In the genomic region with DNA sequence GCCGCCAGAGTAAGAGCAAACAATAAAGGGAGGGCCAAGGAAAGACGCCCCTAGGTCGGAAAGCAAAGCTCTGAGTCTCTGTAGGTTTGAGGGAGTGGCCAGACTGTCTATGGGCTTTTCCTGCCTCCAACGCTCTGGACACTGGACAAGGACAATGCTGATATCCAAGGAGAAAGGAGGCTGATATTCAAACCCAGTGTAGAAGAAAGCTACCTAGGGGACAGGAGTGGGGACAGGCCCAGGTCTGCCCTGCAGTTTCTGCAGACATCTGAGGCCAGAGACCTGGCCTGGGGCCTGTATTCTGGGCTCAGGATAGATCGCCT, we compare ENCODE assay signal across 9 mouse cellular contexts. TPM values are rescaled to one million over a fixed set of nuclear protein-coding genes. Genes with fewer than 3 reads are reported as not detected.
A peak's percentile ranks its signal among the peaks of the same experiment; 100 is the strongest.
DNase-seq lines count a peak whose midpoint lies in the region; ATAC-seq and TF ChIP-seq lines count a peak whose summit lies in the region.
"Had no signal": no experiment of that assay in that cellular context is flagged by ENCODE, and none has a peak within 500 bp of the region (broad histone marks: within the 10 kb centered on the region; RNA-seq: fewer than 3 reads in every experiment).

No protein-coding gene starts in this region.

- H3K4me3 ChIP-seq in kidney, postnatal 0 days (replicated peaks; ENCODE audit: low read depth, low read length), result peak overlapping the region; percentile 28
- no peak overlapping the region for H3K4me3 ChIP-seq in kidney, adult 2 months (ENCODE audit: insufficient read depth, low read depth, low read length)
- peak overlapping the region; percentile 41 for H3K4me3 ChIP-seq in forebrain, embryonic 10.5 days
- H3K4me3 ChIP-seq in limb, embryonic 10.5 days, result peak overlapping the region; percentile 43
- H3K4me3 ChIP-seq in midbrain, postnatal 0 days (ENCODE audit: low read depth, low read length), result no peak overlapping the region

- DNase-seq in kidney, postnatal 0 days (ENCODE audit: low spot score), result no peak
- no peak for DNase-seq in kidney, adult 2 months
- DNase-seq in forebrain, embryonic 10.5 days (ENCODE audit: extremely low spot score, low spot score), result no peak
- DNase-seq in limb, embryonic 10.5 days (ENCODE audit: low spot score), result no peak
- no peak for DNase-seq in midbrain, postnatal 0 days (ENCODE audit: low spot score)
- no peak for DNase-seq in frontal cortex, adult 2 months (ENCODE audit: extremely low spot score in 1 of 2, low spot score in 1 of 2)
- DNase-seq in kidney, postnatal 4 days, result no peak

- TF ChIP-seq POLR2A in kidney, adult 2 months (IDR thresholded peaks at IDR 0.05; ENCODE audit: low read depth, low read length), result no peak

- TF ChIP-seq CTCF in kidney, postnatal 0 days (IDR thresholded peaks at IDR 0.05; ENCODE audit: low read depth), result no peak
- no peak for TF ChIP-seq CTCF in kidney, adult 2 months (conservative IDR thresholded peaks at IDR 0.05; ENCODE audit: insufficient read depth, insufficient read length, low read depth, low read length)
- TF ChIP-seq CTCF in midbrain, postnatal 0 days (IDR thresholded peaks at IDR 0.05), result no peak

- H3K27me3 ChIP-seq in kidney, postnatal 0 days (ENCODE audit: insufficient read depth, low read length), result no peaks in the 10 kb centered on the region
- no peaks in the 10 kb centered on the region for H3K27me3 ChIP-seq in kidney, adult 2 months (replicated peaks; ENCODE audit: control insufficient read depth, insufficient read depth, low read length)
- H3K27me3 ChIP-seq in forebrain, embryonic 10.5 days (ENCODE audit: poor library complexity, severe bottlenecking), result no peaks in the 10 kb centered on the region
- H3K27me3 ChIP-seq in limb, embryonic 10.5 days (ENCODE audit: low read depth, poor library complexity, severe bottlenecking), result 0 out of 2 replicates have a peak, but pooled peaks cover 4% of the 10 kb centered on the region
- H3K27me3 ChIP-seq in midbrain, postnatal 0 days (ENCODE audit: insufficient read depth, low read length), result no peaks in the 10 kb centered on the region

- H3K4me1 ChIP-seq in kidney, postnatal 0 days (replicated peaks; ENCODE audit: insufficient read depth, low read length), result no peaks in the 10 kb centered on the region; the same call in 1 of the 2 replicates
- H3K4me1 ChIP-seq in kidney, adult 2 months (ENCODE audit: control insufficient read depth, insufficient read depth, low read length), result 0 out of 2 replicates have a peak, but pooled peaks cover 3% of the 10 kb centered on the region
- peaks cover 15% of the 10 kb centered on the region for H3K4me1 ChIP-seq in forebrain, embryonic 10.5 days
- H3K4me1 ChIP-seq in limb, embryonic 10.5 days, result peaks cover 13% of the 10 kb centered on the region
- peaks cover 5% of the 10 kb centered on the region; the same call in 1 of the 2 replicates for H3K4me1 ChIP-seq in midbrain, postnatal 0 days (ENCODE audit: insufficient read depth, low read length)

- peak overlapping the region; percentile 49 for H3K4me2 ChIP-seq in kidney, postnatal 0 days (ENCODE audit: low read length)
- peak overlapping the region; percentile 34 for H3K4me2 ChIP-seq in midbrain, postnatal 0 days (ENCODE audit: low read depth, low read length, poor library complexity, severe bottlenecking)

- no peak for ATAC-seq in kidney, postnatal 0 days (replicated peaks; ENCODE audit: low FRiP score, low read depth)
- ATAC-seq in midbrain, postnatal 0 days (ENCODE audit: low FRiP score), result no peak
- no peak for ATAC-seq in inflammation-experienced regulatory T-cells, adult 6 months

- 0 out of 2 replicates have a peak overlapping the region, but pooled peaks have one; percentile 19 for H3K27ac ChIP-seq in kidney, postnatal 0 days
- H3K27ac ChIP-seq in kidney, adult 2 months (ENCODE audit: insufficient read depth, low read depth, low read length), result no peak overlapping the region
- H3K27ac ChIP-seq in forebrain, embryonic 10.5 days, result peak overlapping the region; percentile 79
- peak overlapping the region; percentile 58 for H3K27ac ChIP-seq in limb, embryonic 10.5 days
- peak overlapping the region; percentile 73 for H3K27ac ChIP-seq in midbrain, postnatal 0 days (ENCODE audit: low read depth, low read length)

- H3K9me3 ChIP-seq in kidney, postnatal 0 days (replicated peaks; ENCODE audit: low read length), result no peaks in the 10 kb centered on the region
- H3K9me3 ChIP-seq in forebrain, embryonic 10.5 days, result no peaks in the 10 kb centered on the region
- H3K9me3 ChIP-seq in limb, embryonic 10.5 days (replicated peaks), result no peaks in the 10 kb centered on the region
- no peaks in the 10 kb centered on the region for H3K9me3 ChIP-seq in midbrain, postnatal 0 days (ENCODE audit: low read length)

- peaks cover 20% of the 10 kb centered on the region for H3K36me3 ChIP-seq in kidney, postnatal 0 days (ENCODE audit: insufficient read depth, low read length)
- H3K36me3 ChIP-seq in kidney, adult 2 months (ENCODE audit: control insufficient read depth, insufficient read depth, low read length), result peaks cover 2% of the 10 kb centered on the region; the same call in 1 of the 2 replicates
- peaks cover 25% of the 10 kb centered on the region for H3K36me3 ChIP-seq in forebrain, embryonic 10.5 days (replicated peaks)
- H3K36me3 ChIP-seq in limb, embryonic 10.5 days, result peaks cover 25% of the 10 kb centered on the region
- H3K36me3 ChIP-seq in midbrain, postnatal 0 days (ENCODE audit: insufficient read depth, low read length), result peaks cover 24% of the 10 kb centered on the region

- WGBS in kidney, postnatal 0 days, result 11% methylated on average over 5 of the region's 5 CpGs
- WGBS in kidney, adult 2 months, result 15% methylated on average over 5 of the region's 5 CpGs
- 6% methylated on average over 5 of the region's 5 CpGs for WGBS in forebrain, embryonic 10.5 days
- 19% methylated on average over 5 of the region's 5 CpGs for WGBS in limb, embryonic 10.5 days
- WGBS in midbrain, postnatal 0 days, result 6% methylated on average over 5 of the region's 5 CpGs

- peak overlapping the region; percentile 48; the same call in 1 of the 2 replicates for H3K9ac ChIP-seq in kidney, postnatal 0 days (ENCODE audit: low read depth, low read length)
- peak overlapping the region; percentile 48 for H3K9ac ChIP-seq in midbrain, postnatal 0 days (replicated peaks; ENCODE audit: low read length, poor library complexity, severe bottlenecking)

RNA-seq across cellular contexts. Expression of a gene that starts 11.9 kb away (rescaled TPM):
- 0.13 and 0.16 TPM in 2 replicates for polyA plus RNA-seq in kidney, postnatal 0 days (2015; fragmentation: Nextera tagmentation; extraction: Ambion mirVana)
- 0.03 and 0.16 TPM in 2 replicates for polyA plus RNA-seq in kidney, adult 2 months (2012; rRNA removed)
- polyA plus RNA-seq in forebrain, embryonic 10.5 days (2016; fragmentation: Nextera tagmentation; extraction: Ambion mirVana), result 2.9 and 4.2 TPM in 2 replicates
- not detected in 2 replicates for polyA plus RNA-seq in limb, embryonic 10.5 days (2016; fragmentation: Nextera tagmentation; extraction: Ambion mirVana)
- 85.2 and 123 TPM in 2 replicates for total RNA-seq in midbrain, postnatal 0 days (2014; rRNA removed)
- 52.5 and 58.8 TPM in 2 replicates for polyA plus RNA-seq in midbrain, postnatal 0 days (2015; fragmentation: Nextera tagmentation; extraction: Ambion mirVana)
- polyA plus RNA-seq in inflammation-experienced regulatory T-cells, adult 6 months (2017; shearing (Covaris generic)), result not detected
- 90.2 and 94.9 TPM in 2 replicates for polyA plus RNA-seq in frontal cortex, adult 2 months (2012; rRNA removed)
- total RNA-seq: hematopoietic stem cell, adult 5-6 weeks had no signal

RNA-seq across cellular contexts. Expression of a gene that starts 16.5 kb away (rescaled TPM):
- 752 and 801 TPM in 2 replicates for polyA plus RNA-seq in kidney, postnatal 0 days (2015; fragmentation: Nextera tagmentation; extraction: Ambion mirVana)
- polyA plus RNA-seq in kidney, adult 2 months (2012; rRNA removed), result 1,141 and 1,152 TPM in 2 replicates
- 573 and 579 TPM in 2 replicates for polyA plus RNA-seq in forebrain, embryonic 10.5 days (2016; fragmentation: Nextera tagmentation; extraction: Ambion mirVana)
- polyA plus RNA-seq in limb, embryonic 10.5 days (2016; fragmentation: Nextera tagmentation; extraction: Ambion mirVana), result 600 and 631 TPM in 2 replicates
- total RNA-seq in midbrain, postnatal 0 days (2014; rRNA removed), result 158 and 172 TPM in 2 replicates
- polyA plus RNA-seq in midbrain, postnatal 0 days (2015; fragmentation: Nextera tagmentation; extraction: Ambion mirVana), result 656 and 707 TPM in 2 replicates
- polyA plus RNA-seq in inflammation-experienced regulatory T-cells, adult 6 months (2017; shearing (Covaris generic)), result 100 to 1,000 TPM; 604 to 659 (median 643) TPM
- polyA plus RNA-seq in frontal cortex, adult 2 months (2012; rRNA removed), result 500 and 513 TPM in 2 replicates

RNA-seq across cellular contexts. Expression of a gene that starts 16.6 kb away (rescaled TPM):
- 0.53 and 0.54 TPM in 2 replicates for polyA plus RNA-seq in kidney, postnatal 0 days (2015; fragmentation: Nextera tagmentation; extraction: Ambion mirVana)
- polyA plus RNA-seq in kidney, adult 2 months (2012; rRNA removed), result 0.38 and 0.67 TPM in 2 replicates
- 0.25 TPM in 1 of 2 replicates, not detected in the other for polyA plus RNA-seq in forebrain, embryonic 10.5 days (2016; fragmentation: Nextera tagmentation; extraction: Ambion mirVana)
- polyA plus RNA-seq in limb, embryonic 10.5 days (2016; fragmentation: Nextera tagmentation; extraction: Ambion mirVana), result not detected in 2 replicates
- total RNA-seq in midbrain, postnatal 0 days (2014; rRNA removed), result not detected in 2 replicates
- polyA plus RNA-seq in midbrain, postnatal 0 days (2015; fragmentation: Nextera tagmentation; extraction: Ambion mirVana), result 0.33 and 0.44 TPM in 2 replicates
- polyA plus RNA-seq in inflammation-experienced regulatory T-cells, adult 6 months (2017; shearing (Covaris generic)), result 1 to 10 TPM in 1 of 3 experiments, under 1 TPM in 1, not detected in 1; 0.68 to 2.6 TPM
- polyA plus RNA-seq in frontal cortex, adult 2 months (2012; rRNA removed), result 0.14 TPM in 1 of 2 replicates, not detected in the other
- total RNA-seq: hematopoietic stem cell, adult 5-6 weeks had no signal

RNA-seq across cellular contexts. Expression of a gene that starts 50.6 kb away (rescaled TPM):
- polyA plus RNA-seq in kidney, postnatal 0 days (2015; fragmentation: Nextera tagmentation; extraction: Ambion mirVana), result 80.1 and 81.7 TPM in 2 replicates
- 91.3 and 96.7 TPM in 2 replicates for polyA plus RNA-seq in kidney, adult 2 months (2012; rRNA removed)
- 54.5 and 61.6 TPM in 2 replicates for polyA plus RNA-seq in forebrain, embryonic 10.5 days (2016; fragmentation: Nextera tagmentation; extraction: Ambion mirVana)
- polyA plus RNA-seq in limb, embryonic 10.5 days (2016; fragmentation: Nextera tagmentation; extraction: Ambion mirVana), result 54.1 and 62.5 TPM in 2 replicates
- 44.9 and 67.3 TPM in 2 replicates for total RNA-seq in midbrain, postnatal 0 days (2014; rRNA removed)
- 99.2 and 100 TPM in 2 replicates for polyA plus RNA-seq in midbrain, postnatal 0 days (2015; fragmentation: Nextera tagmentation; extraction: Ambion mirVana)
- 10 to 100 TPM; 31.4 to 58.5 (median 39.4) TPM for polyA plus RNA-seq in inflammation-experienced regulatory T-cells, adult 6 months (2017; shearing (Covaris generic))
- 13.0 and 13.7 TPM in 2 replicates for polyA plus RNA-seq in frontal cortex, adult 2 months (2012; rRNA removed)

Comparison
In these comparisons a context has a peak if more than half of its experiments do, and no peak if none do; other contexts are left out.
1. H3K4me3 ChIP-seq: peak in kidney, postnatal 0 days (single experiment), forebrain, embryonic 10.5 days (single experiment) and limb, embryonic 10.5 days (single experiment); none in kidney, adult 2 months (single experiment) and midbrain, postnatal 0 days (single experiment).
2. RNA of a gene that starts 11.9 kb away (polyA plus RNA-seq): 90.2 to 94.9 TPM in frontal cortex, adult 2 months and 52.5 to 58.8 TPM in midbrain, postnatal 0 days; 2.9 to 4.2 TPM in forebrain, embryonic 10.5 days, 0.13 to 0.16 TPM in kidney, postnatal 0 days, 0.03 to 0.16 TPM in kidney, adult 2 months, not detected in inflammation-experienced regulatory T-cells, adult 6 months and not detected in limb, embryonic 10.5 days; every median in the first group is over 10 times any median in the second.